Mouse (Mus musculus) heart, embryonic 13.5 days (tissue): Measurements from ENCODE around the gene Arap1. TPM values are rescaled to one million over a fixed set of nuclear protein-coding genes. Genes with fewer than 3 reads are reported as not detected.

Experiments used
- ATAC-seq: fragments of 200-750 bp; cut with Nextera tagmentation; 2 replicates; pipeline ENCODE4 v1.8.0; 2017; ENCODE audit warnings: moderate TSS enrichment; ENCODE audit not compliant: insufficient number of reproducible peaks, low FRiP score, low TSS enrichment; ENCODE audit errors: extremely low read depth
- H3K27ac ChIP-seq: fragments of 300-500 bp; sonication (generic); replicated peaks from 2 replicates; pipeline ENCODE4 v1.5.1; 2015; ENCODE audit warnings: moderate library complexity, mild to moderate bottlenecking, inconsistent platforms
- H3K27me3 ChIP-seq: fragments of 300-500 bp; sonication (generic); replicated peaks from 2 replicates; pipeline ENCODE4 v1.6.1; 2015; ENCODE audit warnings: mild to moderate bottlenecking, inconsistent platforms
- H3K36me3 ChIP-seq: fragments of 300-500 bp; sonication (generic); 2 replicates; pipeline ENCODE4 v1.6.1; 2015; ENCODE audit warnings: mild to moderate bottlenecking, inconsistent platforms
- H3K4me1 ChIP-seq: fragments of 300-500 bp; sonication (generic); 2 replicates; pipeline ENCODE4 v1.6.1; 2015; ENCODE audit warnings: inconsistent platforms
- H3K4me2 ChIP-seq: fragments of 300-500 bp; sonication (generic); 2 replicates; pipeline ENCODE4 v1.6.1; 2015; ENCODE audit warnings: inconsistent platforms, mild to moderate bottlenecking, moderate library complexity
- H3K4me3 ChIP-seq: fragments of 300-500 bp; sonication (generic); 2 replicates; pipeline ENCODE4 v1.5.1; 2015; ENCODE audit warnings: moderate library complexity, mild to moderate bottlenecking, inconsistent platforms
- H3K9ac ChIP-seq: fragments of 300-500 bp; sonication (generic); 2 replicates; pipeline ENCODE4 v1.6.1; 2015; ENCODE audit warnings: inconsistent platforms, mild to moderate bottlenecking, moderate library complexity
- H3K9me3 ChIP-seq: fragments of 300-500 bp; sonication (generic); 2 replicates; pipeline ENCODE4 v1.6.1; 2016; ENCODE audit warnings: inconsistent platforms
- WGBS: fragments of 180-500 bp; shearing (Covaris S2); methylation state at CpG from one replicate; pipeline ENCODE4 v1.1.7; 2015; ENCODE audit warnings: mixed read lengths; 5-methylcytosine and 5-hydroxymethylcytosine counted together
- polyA plus RNA-seq: library from polyadenylated mRNA; unstranded; fragments of >200 nt; fragmentation: Nextera tagmentation; extraction: Ambion mirVana; gene quantifications from 2 replicates; pipeline ENCODE4 v1.2.1, GENCODE M21; 2015

Gene Arap1
- polyA plus RNA-seq, 1 experiment from 2014 or later, result 26.3 TPM

DNA sequence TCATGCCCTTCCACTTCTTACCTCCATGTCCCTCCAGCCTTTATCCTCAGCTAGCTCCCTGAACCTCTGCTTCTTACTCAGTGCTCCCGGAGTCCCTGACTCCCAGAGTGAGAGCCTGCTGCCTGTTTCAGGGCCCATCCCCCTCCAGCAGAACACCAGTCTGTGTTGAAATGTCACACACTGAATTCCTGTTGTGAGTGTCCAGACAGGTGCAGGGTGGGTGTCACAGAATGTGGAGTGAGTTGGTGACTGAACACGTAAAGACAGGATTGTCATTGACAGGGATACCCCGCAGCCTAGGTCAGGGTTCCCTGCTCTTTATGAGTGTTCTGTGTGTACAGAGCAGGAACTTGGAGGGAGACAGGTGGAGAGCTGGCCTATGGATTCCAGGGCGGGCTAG lies 3.0 kb upstream of the Arap1 start:
- Histone ChIP-seq H3K4me2 (no peak overlapping the region), H3K9me3 (no peaks in the 10 kb centered on the region), H3K4me3 (no peak overlapping the region), H3K9ac (no peak overlapping the region), H3K27ac (peak overlapping the region; percentile 24; the same call in 1 of the 2 replicates), H3K36me3 (0 out of 2 replicates have a peak, but pooled peaks cover 2% of the 10 kb centered on the region), H3K27me3 (peaks cover 36% of the 10 kb centered on the region), H3K4me1 (peaks cover 75% of the 10 kb centered on the region)
- ATAC-seq, result no peak
- WGBS, result 42% methylated on average over 4 of the region's 4 CpGs

DNA sequence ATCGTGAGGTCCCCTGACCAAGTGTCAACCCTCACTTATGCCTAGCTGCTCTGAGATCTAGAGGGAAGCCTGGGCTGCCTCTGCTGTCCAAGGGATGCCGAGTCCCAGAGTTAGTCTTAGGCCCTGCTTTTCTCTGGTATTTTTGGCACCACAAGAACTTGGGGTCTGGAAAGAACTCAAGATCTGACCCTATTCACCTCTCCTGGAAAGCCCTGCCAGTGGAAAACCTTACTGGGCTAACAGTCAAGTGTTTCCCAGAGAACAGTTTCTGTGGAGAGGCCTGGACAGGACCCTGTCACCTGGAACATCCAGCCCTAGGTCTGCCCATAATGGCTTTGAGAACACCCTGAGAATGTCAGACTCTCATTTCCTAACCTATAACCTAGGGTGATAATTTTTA lies 876 bp upstream of the Arap1 start:
- Histone ChIP-seq H3K4me1 (peaks cover 65% of the 10 kb centered on the region), H3K27me3 (peaks cover 51% of the 10 kb centered on the region), H3K9me3 (no peaks in the 10 kb centered on the region), H3K4me3 (no peak overlapping the region), H3K36me3 (0 out of 2 replicates have a peak, but pooled peaks cover 2% of the 10 kb centered on the region), H3K27ac (no peak overlapping the region), H3K4me2 (peak overlapping the region; percentile 94), H3K9ac (no peak overlapping the region)
- WGBS, result 58% methylated on average over 2 of the region's 2 CpGs
- ATAC-seq, result no peak

DNA sequence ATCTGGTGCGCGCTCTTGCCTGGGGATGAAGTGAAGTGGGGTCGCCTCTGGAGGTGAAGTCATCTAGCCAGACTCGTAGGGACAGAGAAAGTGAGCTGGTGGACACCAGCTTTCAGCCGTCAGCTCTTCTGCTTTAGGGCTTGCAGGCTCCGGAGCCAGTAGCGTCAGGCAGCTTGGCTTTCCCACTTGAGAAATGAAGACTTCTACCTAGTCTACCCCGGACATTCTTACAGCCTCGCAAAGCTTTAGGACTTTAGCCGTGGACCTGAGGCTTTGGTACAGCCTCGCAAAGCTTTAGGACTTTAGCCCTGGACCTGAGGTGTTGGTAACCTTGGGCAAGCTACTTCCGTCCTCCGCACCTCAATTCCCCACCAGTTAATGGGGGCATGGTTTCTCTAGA lies 445 bp downstream of the Arap1 start:
- no peaks in the 10 kb centered on the region for H3K9me3 ChIP-seq
- H3K27me3 ChIP-seq, result peaks cover 53% of the 10 kb centered on the region
- 0 out of 2 replicates have a peak, but pooled peaks cover 2% of the 10 kb centered on the region for H3K36me3 ChIP-seq
- peak overlapping the region; percentile 79 for H3K9ac ChIP-seq
- no peak for ATAC-seq
- WGBS, result 5% methylated on average over 13 of the region's 13 CpGs
- H3K4me2 ChIP-seq, result peak overlapping the region; percentile 94
- H3K27ac ChIP-seq, result no peak overlapping the region
- H3K4me3 ChIP-seq, result peak overlapping the region; percentile 64
- H3K4me1 ChIP-seq, result peaks cover 53% of the 10 kb centered on the region

DNA sequence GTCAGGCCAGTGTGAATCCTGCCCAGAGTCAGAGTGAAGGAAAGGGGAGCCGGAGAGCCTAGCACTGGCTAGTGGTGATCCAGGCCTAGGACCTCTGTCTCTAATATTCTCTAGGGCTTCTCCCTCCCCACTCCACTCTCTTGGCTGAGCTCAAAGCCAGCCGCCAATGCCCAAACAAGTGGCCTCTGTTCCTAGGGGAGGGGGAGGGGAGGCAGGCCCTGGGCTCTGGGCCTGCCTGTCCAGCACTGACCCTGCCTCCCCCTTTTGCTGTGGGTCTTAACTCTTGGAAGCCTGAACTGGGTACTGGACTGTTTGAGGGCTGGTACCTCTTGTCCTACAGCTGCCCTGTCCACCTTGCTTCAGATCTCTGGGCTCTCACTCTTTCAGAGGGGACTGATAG lies 2.0 kb downstream of the Arap1 start:
- no peak for ATAC-seq
- 0 out of 2 replicates have a peak, but pooled peaks cover 2% of the 10 kb centered on the region for H3K36me3 ChIP-seq
- H3K4me2 ChIP-seq, result 0 out of 2 replicates have a peak overlapping the region, but pooled peaks have one; percentile 14
- 43% methylated on average over 2 of the region's 2 CpGs for WGBS
- H3K4me3 ChIP-seq, result no peak overlapping the region
- H3K27ac ChIP-seq, result no peak overlapping the region
- H3K9me3 ChIP-seq, result no peaks in the 10 kb centered on the region
- peaks cover 47% of the 10 kb centered on the region for H3K4me1 ChIP-seq
- H3K9ac ChIP-seq, result peak overlapping the region; percentile 19; the same call in 1 of the 2 replicates
- H3K27me3 ChIP-seq, result peaks cover 50% of the 10 kb centered on the region

DNA sequence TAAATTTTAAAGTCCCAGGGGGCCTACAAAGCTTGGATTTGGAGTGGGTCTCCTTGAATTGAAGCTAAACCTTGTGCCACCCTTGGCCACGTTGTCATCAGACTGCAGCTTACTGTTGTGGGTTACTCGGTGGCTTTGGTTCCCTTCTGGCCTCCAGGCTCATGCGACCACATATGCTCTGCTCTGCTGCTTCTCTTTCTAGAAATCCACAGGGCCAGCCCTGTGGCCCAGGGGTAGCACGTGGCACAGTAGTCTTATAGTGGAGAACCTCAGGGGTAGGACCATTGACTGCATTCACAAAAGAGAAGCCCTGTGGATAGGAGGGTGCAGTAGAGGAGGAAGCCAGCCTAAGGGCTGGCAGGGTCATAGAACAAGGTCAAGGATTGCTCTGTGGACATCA lies 4.5 kb downstream of the Arap1 start:
- H3K27ac ChIP-seq, result no peak overlapping the region
- no peak for ATAC-seq
- H3K27me3 ChIP-seq, result peaks cover 35% of the 10 kb centered on the region
- H3K9me3 ChIP-seq, result no peaks in the 10 kb centered on the region
- no peak overlapping the region for H3K4me2 ChIP-seq
- H3K36me3 ChIP-seq, result no peaks in the 10 kb centered on the region
- H3K4me3 ChIP-seq, result no peak overlapping the region
- H3K9ac ChIP-seq, result no peak overlapping the region
- WGBS, result 82% methylated on average over 4 of the region's 4 CpGs
- H3K4me1 ChIP-seq, result peaks cover 41% of the 10 kb centered on the region

DNA sequence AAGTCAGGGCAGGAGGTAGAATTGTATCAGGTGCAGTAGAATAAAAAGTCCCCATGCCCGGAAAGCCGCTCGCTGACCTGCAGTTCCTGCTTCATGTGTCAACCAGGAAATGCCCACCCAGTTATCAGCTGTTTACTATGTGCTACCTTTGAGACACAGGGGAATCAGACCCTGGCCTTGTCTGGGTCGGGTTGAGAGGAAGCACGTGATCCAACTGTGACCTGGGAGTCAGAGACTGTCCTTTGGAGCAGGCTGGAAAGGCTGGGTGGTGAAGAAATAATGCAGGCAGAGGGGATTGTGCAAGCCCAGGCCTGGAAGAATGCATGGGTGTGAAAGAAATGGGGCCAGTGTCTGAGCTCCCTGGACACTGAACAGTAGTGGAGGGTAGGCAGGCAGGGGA lies 6.6 kb downstream of the Arap1 start:
- H3K27ac ChIP-seq, result no peak overlapping the region
- peaks cover 26% of the 10 kb centered on the region for H3K27me3 ChIP-seq
- no peaks in the 10 kb centered on the region for H3K36me3 ChIP-seq
- H3K9me3 ChIP-seq, result no peaks in the 10 kb centered on the region
- H3K4me1 ChIP-seq, result peaks cover 27% of the 10 kb centered on the region
- H3K9ac ChIP-seq, result 0 out of 2 replicates have a peak overlapping the region, but pooled peaks have one; percentile 11
- no peak overlapping the region for H3K4me2 ChIP-seq
- ATAC-seq, result no peak
- WGBS, result 50% methylated on average over 5 of the region's 5 CpGs
- H3K4me3 ChIP-seq, result no peak overlapping the region

DNA sequence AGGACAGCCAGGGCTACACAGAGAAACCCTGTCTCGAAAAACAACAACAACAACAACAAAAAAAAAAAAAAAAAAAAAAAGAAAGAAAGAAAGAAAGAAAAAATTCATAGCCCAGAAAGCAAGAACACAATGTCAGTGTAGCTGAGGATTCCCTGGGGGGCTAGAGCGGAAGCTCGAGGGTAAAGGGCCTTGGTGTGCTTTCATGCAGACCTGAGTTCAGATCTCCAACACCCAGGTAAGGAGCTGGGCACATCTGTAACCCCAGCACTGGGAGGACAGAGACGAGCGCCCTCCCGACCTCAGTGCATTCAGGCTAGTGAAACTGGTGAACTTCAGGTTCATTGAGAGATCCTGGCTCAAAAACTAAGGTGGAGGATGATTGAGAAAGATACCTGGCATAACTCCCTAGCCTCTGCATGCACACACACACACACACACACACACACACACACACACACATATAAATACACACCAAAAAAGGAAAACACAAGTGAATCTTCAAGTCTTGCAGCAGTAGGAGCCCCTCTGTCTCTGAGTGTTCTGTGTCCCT lies 7.8 kb downstream of the Arap1 start:
- H3K27ac ChIP-seq, result no peak overlapping the region
- WGBS, result 81% methylated on average over 6 of the region's 6 CpGs

DNA sequence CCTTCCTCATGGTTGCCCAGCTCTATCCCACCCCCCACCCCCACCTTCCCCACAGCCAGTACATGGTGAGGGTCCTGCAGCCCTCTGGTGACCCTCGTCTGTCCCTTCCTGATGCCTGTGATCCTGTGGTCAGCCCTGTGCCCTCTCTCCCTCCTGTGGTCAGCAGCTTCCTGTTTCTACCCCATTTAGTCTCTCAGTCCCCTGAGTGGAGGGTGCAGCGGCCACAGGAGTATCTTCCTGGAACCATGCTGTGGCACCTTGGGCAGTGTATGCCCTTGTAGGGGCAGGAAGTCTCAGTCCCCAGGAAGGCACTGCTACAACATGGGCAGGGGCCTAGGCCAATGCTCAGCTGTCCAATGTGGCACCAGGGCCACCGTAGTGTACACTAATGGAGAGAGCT lies 9.0 kb downstream of the Arap1 start:
- no peak overlapping the region for H3K9ac ChIP-seq
- WGBS, result 51% methylated on average over 3 of the region's 3 CpGs
- no peaks in the 10 kb centered on the region for H3K36me3 ChIP-seq
- no peak for ATAC-seq
- H3K4me3 ChIP-seq, result no peak overlapping the region
- peaks cover 28% of the 10 kb centered on the region for H3K4me1 ChIP-seq
- H3K27ac ChIP-seq, result no peak overlapping the region
- no peaks in the 10 kb centered on the region for H3K9me3 ChIP-seq
- H3K4me2 ChIP-seq, result no peak overlapping the region
- peaks cover 7% of the 10 kb centered on the region; the same call in 1 of the 2 replicates for H3K27me3 ChIP-seq

More for the DNA sequence above, 7.8 kb downstream of the Arap1 start:
- ATAC-seq, result no peak
- Histone ChIP-seq H3K4me3 (no peak overlapping the region), H3K4me1 (peaks cover 22% of the 10 kb centered on the region), H3K4me2 (no peak overlapping the region), H3K9me3 (no peaks in the 10 kb centered on the region), H3K27me3 (peaks cover 14% of the 10 kb centered on the region), H3K9ac (no peak overlapping the region), H3K36me3 (no peaks in the 10 kb centered on the region)

DNA sequence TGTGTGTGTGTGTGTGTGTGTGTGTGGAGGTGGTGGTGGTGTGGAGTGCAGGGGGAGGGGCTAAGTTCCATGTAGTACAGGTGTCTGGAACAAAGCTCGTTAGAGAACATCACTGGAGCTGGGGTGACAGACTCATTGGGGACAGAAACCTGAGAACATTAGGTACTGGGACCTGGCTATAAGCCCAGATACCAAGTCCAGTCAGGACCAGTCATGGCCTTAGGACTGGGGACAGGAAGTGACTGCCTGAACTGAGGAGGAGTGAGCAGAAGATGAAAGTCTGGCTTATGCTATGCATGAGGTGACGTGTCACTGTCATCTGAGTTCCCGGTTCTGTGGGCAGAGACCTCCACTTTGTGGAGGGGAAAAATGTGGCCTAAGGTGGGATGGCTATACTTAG lies 12.5 kb downstream of the Arap1 start:
- Histone ChIP-seq H3K36me3 (no peaks in the 10 kb centered on the region), H3K4me2 (no peak overlapping the region), H3K27ac (no peak overlapping the region), H3K27me3 (no peaks in the 10 kb centered on the region), H3K9ac (no peak overlapping the region), H3K4me1 (peaks cover 28% of the 10 kb centered on the region; the same call in 1 of the 2 replicates), H3K4me3 (no peak overlapping the region), H3K9me3 (no peaks in the 10 kb centered on the region)
- ATAC-seq, result no peak
- 51% methylated on average over 3 of the region's 3 CpGs for WGBS

DNA sequence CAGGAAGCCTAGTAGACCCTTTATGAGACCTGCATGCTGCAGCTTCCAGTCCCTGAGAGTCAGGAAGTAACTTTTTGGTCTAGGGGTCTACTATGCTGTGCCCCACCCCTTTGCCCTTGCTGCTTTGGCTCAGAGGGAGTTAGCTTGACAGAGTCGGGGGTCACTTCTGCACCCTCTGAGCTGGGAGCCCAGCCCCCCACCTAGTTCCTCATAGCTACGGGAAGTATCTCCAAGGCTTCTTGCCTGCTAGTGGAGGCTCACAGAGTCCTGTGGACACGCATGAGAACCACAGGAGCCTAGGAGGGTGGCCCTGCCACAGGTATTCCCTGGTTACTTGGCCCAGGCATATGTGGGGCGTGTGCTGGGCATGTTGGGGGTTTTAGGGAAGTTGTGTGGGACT lies 13.2 kb downstream of the Arap1 start:
- Histone ChIP-seq H3K27ac (no peak overlapping the region), H3K4me2 (no peak overlapping the region), H3K27me3 (no peaks in the 10 kb centered on the region), H3K4me3 (no peak overlapping the region), H3K4me1 (peaks cover 28% of the 10 kb centered on the region; the same call in 1 of the 2 replicates), H3K9me3 (no peaks in the 10 kb centered on the region), H3K9ac (no peak overlapping the region), H3K36me3 (no peaks in the 10 kb centered on the region)
- WGBS, result 62% methylated on average over 4 of the region's 4 CpGs
- ATAC-seq, result no peak

DNA sequence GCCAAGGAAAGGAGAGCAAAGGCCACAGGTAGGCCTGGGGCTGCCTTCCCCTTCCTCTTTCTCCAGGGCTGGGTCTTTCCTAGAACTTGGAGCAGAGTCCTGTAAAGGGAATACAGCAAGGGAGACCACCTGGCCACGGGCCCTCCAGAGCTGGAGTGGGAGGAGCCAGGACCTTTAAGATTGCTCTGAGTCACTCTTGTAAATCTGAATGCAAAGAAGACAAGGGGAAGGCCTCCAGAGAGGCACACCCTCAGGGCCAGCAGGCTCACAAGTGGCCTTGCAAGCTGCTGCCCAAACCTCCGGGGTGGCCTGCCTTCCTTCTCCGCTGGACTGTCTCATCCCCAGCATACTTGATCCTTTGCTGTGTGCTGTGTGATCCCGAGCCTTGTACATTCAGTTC lies 13.9 kb downstream of the Arap1 start:
- Histone ChIP-seq H3K9me3 (no peaks in the 10 kb centered on the region), H3K4me1 (peaks cover 21% of the 10 kb centered on the region; the same call in 1 of the 2 replicates), H3K4me3 (no peak overlapping the region), H3K4me2 (no peak overlapping the region), H3K9ac (peak overlapping the region; percentile 19; the same call in 1 of the 2 replicates), H3K27ac (no peak overlapping the region), H3K27me3 (no peaks in the 10 kb centered on the region), H3K36me3 (no peaks in the 10 kb centered on the region)
- WGBS, result 71% methylated on average over 4 of the region's 4 CpGs
- no peak for ATAC-seq

DNA sequence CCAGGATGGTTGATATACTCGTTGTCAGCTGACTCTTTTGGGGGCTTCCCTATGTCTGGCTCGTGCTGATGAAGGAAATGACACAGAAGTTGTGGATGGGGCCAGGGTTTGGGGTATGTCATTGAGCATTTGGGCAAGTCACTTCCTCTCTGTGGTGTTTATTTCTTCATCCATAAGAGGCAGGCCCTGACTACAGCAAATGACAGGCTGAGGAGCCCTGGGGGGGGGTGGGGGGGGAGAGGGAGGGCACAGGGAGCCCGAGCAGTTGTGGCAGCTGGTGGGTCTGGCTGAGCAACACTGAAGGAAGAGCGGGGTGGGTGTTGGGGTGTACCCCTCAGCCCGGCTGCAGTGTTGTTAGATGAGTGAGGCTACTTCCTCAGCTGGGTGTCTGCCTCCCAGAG lies 14.9 kb downstream of the Arap1 start:
- ATAC-seq, result no peak
- Histone ChIP-seq H3K9me3 (no peaks in the 10 kb centered on the region), H3K27me3 (no peaks in the 10 kb centered on the region), H3K4me2 (no peak overlapping the region), H3K4me3 (no peak overlapping the region), H3K36me3 (no peaks in the 10 kb centered on the region), H3K27ac (no peak overlapping the region), H3K4me1 (peaks cover 18% of the 10 kb centered on the region; the same call in 1 of the 2 replicates), H3K9ac (no peak overlapping the region)
- 78% methylated on average over 5 of the region's 5 CpGs for WGBS
